Mouse (Mus musculus): ENCODE results near the gene Tmem177. TPM values are rescaled to one million over a fixed set of nuclear protein-coding genes. Genes with fewer than 3 reads are reported as not detected.

The Tmem177 gene
- 1 to 10 TPM; 7.5 to 8.4 TPM for total RNA-seq (2021)
- long read RNA-seq, experiment 1, transcript Tmem177-201 (2 exons, 3,341 nt): major isoform, 18 of 20 reads
- long read RNA-seq, experiment 1, partial matches to known transcripts: 0 of 20 reads
- long read RNA-seq, experiment 1, other reads (novel, unspliced or antisense): 2 of 20 reads
- long read RNA-seq, experiment 2, transcript Tmem177-201 (2 exons, 3,341 nt): major isoform, 14 of 18 reads
- long read RNA-seq, experiment 2, partial matches to known transcripts: 0 of 18 reads
- long read RNA-seq, experiment 2, other reads (novel, unspliced or antisense): 4 of 18 reads

GRCm38 (mm10) chr1:119912953-119913814 is at the start of gene Tmem177:
TSS of gene Tmem177 (minus strand) at chr1:119913208.
- intact Hi-C loops (cut with DNase I): loop anchor here (5.0 kb wide), 2 partner anchors 76 to 96 kb away; partner anchors contain the start of gene Ptpn4
- peak; percentile 96 for DNase-seq

DNA sequence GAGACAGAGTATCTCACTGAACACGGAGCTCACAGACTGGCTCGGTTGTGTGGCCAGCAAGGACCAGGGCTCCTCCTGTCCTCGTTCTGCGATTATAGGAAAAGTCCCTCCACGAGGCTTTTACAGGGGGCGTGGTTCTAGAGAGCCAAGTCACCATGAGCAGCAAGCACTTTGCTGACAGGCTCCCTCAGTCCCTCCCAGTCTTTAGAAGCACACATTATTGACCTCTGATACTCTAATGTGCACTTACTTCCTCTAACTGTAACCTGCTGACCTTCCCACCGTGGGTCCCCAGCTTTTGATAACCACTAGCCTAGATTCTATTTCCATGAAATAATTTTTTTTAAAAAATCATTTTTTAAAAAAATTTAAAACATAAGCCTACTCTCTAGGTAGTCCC is 46.9 kb upstream of the Tmem177 start:
- intact Hi-C loops (cut with DNase I): no loop called here
- no peak for DNase-seq

- DNase-seq: no peak
- intact Hi-C loops (cut with DNase I): no loop called here
These were observed 46.5 kb upstream of the Tmem177 start for GRCm38 (mm10) chr1:119959464-119959863.

GRCm38 (mm10) chr1:119957716-119958222 is 44.8 kb upstream of the Tmem177 start:
- intact Hi-C loops (cut with DNase I): no loop called here
- DNase-seq: no peak

DNA sequence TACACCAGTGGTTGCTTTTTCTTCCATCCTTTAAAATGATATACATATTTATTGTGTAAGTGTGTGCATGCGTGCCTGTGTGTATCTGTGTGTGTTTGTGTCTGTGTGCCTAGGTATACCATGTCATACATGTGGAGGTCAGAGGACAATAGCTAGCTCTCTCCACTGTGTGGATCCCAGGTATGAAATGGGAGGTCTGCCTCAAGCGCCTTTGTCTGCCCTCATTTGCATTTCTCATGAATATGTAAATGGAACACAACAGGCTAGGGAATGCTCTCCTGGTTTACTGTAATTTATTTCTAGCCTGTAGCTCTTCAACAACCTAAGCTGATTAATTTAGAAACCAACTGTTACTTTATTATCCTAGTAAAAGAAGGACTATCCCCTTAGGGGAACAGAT is 41.7 kb upstream of the Tmem177 start:
- no peak for DNase-seq
- intact Hi-C loops (cut with DNase I): no loop called here

DNA sequence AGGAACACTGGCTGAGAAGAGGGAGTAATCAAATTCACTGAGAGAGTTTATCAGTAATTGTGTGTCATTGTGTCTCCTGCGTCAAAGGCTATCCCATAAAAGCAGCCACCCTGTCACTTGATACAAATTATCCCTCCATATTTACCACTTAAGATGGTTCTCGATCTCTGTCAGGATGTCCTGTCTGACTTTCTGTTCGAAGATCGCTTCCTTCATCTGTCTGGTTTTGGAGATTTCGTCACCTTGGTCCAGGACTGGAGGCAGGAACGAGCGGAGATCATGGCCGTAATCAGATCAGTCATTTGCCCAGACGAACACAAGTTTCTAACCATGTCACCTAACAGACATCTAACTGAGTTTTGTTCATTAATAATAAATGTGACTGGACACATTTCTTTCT is 40.4 kb upstream of the Tmem177 start:
- DNase-seq: no peak
- intact Hi-C loops (cut with DNase I): no loop called here

- DNase-seq: no peak
These were observed 37.1 kb upstream of the Tmem177 start for GRCm38 (mm10) chr1:119950086-119950485.

GRCm38 (mm10) chr1:119936861-119937260 is 23.9 kb upstream of the Tmem177 start:
- intact Hi-C loops (cut with DNase I): no loop called here
- no peak for DNase-seq

More at GRCm38 (mm10) chr1:119950086-119950485, 37.1 kb upstream of the Tmem177 start:
- intact Hi-C loops (cut with DNase I): no loop called here

DNA sequence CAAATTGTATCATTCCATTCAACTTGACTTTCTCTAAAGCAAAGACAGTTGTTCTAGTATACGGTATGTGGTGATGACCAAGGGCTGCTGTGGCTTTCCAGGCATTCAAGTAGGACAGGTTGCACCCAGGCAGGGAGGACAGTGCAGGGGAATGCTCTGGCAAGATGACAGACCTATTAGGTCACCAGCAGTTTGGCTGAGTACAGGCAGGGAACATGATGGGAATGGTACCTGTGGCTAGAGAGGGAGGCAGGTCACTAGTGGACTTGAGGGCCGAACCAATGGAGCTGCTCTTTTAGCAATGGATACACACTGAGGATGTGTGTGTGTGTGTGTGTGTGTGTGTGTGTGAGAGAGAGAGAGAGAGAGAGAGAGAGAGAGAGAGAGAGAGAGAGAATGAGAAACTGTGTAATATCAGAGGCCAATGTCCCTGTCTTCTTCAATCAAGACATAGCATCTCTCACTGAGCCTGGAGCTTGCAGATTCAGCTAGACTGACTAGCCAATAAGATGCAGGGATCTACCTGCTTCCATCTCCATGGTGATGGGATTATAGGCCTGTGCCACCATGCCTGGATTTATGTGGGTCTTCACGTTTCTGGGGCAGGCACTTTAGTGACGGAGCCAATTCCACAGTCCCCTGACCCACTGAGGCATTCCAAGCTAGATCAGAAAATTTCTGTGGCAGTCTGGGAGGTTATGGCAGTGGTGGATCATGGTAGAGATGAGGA is 18.6 kb upstream of the Tmem177 start:
- intact Hi-C loops (cut with DNase I): no loop called here
- DNase-seq: no peak

GRCm38 (mm10) chr1:119929715-119930114 is 16.7 kb upstream of the Tmem177 start:
- intact Hi-C loops (cut with DNase I): loop anchor here (1.0 to 10.0 kb wide), 5 partner anchors 111 to 845 kb away; no protein-coding TSS in a partner anchor
- peak in 1 of 2 experiments; percentile 18 for DNase-seq

GRCm38 (mm10) chr1:119919299-119919698 is 6.3 kb upstream of the Tmem177 start:
- intact Hi-C loops (cut with DNase I): no loop called here
- peak in 1 of 2 experiments; percentile 15 for DNase-seq

DNA sequence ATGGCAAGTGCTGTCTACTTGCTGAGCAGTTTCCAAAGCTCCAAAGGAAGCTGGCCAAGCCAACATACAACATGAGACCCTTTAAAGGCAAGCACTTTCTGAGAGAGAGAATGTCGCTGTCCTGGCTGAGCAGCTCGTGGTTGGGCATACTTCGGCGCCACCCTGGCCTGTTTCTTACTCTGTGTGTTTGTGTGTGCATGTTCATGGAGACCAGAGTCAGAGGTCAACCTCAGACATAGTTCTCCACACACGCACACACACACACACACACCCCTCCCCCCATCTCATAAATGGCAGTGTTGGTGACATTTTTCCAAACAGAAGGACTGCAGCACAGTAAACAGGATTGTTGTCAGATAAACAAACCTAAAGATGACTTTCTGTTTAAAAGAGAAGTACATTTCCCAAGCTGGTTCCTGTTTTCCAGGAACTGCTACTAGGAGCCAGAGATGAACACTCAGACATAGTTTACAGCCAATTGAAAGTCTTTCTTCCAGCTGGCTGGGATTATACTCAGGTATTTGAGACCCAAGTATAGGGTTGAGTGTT is 3.9 kb upstream of the Tmem177 start:
- DNase-seq: no peak
- intact Hi-C loops (cut with DNase I): no loop called here

GRCm38 (mm10) chr1:119907206-119907748 is 5.7 kb downstream of the Tmem177 start:
- intact Hi-C loops (cut with DNase I): no loop called here
- DNase-seq: no peak

- DNase-seq: no peak
- intact Hi-C loops (cut with DNase I): no loop called here
These were observed 9.8 kb downstream of the Tmem177 start for GRCm38 (mm10) chr1:119903231-119903620.

DNA sequence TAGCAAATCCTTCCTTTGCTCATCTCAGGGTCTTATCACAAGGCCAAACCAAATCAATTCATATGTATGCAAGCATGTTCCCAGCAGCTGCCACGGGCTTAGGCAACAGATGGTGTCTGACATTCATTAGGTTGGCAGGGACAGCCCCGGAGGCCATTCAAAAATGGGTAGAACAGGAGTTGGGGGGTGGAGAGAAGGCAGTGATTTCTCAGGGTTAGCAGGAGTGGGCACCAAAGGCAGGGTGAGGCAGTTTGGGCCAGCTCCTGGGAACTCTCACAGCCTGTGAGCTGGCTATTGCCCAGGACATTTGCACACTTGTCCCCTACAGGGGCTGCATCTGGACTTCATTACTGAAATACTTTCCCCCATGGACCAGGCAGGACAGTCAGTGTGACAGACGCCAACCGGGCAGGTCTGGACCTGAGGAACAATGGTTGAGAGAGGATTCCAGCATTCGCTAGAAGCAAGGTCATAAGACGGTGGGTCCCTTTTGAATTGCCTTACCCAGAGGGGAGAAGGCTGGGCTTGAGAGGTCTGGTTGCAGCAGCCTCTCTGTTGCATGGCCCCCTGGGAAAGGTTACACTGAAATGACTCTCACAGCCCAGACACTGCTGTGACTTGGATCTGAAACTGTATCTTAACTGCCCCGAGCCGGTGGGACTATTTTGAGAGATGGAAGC is 10.3 kb downstream of the Tmem177 start:
- DNase-seq: no peak
- intact Hi-C loops (cut with DNase I): no loop called here

DNA sequence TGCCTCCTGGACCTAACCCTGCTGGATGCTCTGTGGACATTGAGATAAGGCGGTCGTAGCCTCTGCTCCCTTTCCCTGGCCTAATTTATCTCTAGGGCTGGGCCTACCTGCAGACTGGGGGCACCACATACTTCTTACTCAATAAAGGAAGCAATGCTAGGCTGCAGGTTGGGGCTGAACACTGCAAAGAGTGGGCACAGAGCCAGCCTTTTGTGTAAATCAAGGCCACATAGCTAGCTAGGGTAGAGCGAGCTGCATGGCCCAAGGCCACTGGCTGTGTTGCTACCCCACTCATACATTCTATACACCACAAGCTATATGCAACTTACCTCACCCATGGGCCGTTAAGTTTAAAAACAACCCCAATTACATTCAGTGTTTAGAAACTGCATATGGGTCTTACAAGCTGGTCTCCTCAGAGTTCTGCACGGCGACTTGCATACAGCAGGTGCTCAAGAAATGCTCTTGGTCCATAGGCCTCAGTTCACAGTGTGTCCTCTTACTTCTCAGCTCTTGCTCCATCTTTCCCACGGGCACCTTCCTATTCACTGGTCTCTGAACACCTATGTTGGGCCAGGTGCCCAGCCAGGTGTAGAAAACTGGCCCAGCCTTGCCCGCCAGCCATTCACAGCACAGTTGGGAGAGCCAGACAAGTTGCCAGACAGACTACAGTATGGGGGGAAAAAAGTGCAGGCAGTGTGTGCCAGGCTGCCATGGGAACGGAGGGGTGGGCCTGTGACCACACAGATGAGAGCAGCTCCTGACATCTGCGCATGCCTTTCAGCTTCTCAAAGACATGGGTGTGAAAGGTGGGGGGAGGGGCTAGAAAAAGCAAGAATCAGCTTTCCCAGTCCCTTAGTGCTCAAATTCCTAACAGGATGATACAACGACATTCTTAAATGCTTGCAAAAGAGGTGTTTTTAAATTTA is 13.5 kb downstream of the Tmem177 start:
- DNase-seq: no peak
- intact Hi-C loops (cut with DNase I): no loop called here

- peak; percentile 64 to 74 for DNase-seq
- intact Hi-C loops (cut with DNase I): loop anchor here (1.0 kb wide), 1 partner anchor 77 kb away; no protein-coding TSS in a partner anchor
These were observed 18.1 kb downstream of the Tmem177 start for GRCm38 (mm10) chr1:119894936-119895335.

DNA sequence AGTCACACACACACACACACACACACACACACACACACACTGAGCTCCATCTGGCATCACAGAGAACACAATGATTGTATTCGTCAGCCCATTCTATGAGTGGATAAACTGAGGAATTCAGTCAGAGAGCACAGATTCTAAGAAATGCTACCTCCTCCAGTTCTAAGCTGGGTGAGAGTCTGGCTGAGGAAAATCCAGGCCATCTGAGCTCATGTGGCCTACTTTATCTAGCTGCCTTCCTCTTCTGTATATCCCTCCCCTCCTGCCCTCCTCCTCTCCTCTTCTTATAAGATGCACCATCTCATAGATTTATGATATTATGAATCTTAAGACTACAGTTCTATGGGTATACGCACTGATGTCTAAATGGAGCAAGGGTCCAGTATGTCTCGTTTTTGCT is 19.4 kb downstream of the Tmem177 start:
- no peak for DNase-seq
- intact Hi-C loops (cut with DNase I): no loop called here
